13 mouse cellular contexts compared by ENCODE assay signal in genomic region chr8:128087500-128087899, GRCm38 (mm10).
"Had no signal": no experiment of that assay in that cellular context is flagged by ENCODE, and none has a peak within 500 bp of the region (broad histone marks: within the 10 kb centered on the region; RNA-seq: fewer than 3 reads in every experiment).

No protein-coding gene starts in this region.

- ATAC-seq: intestine, postnatal 0 days; liver, embryonic 12.5 days had no signal

- H3K4me2 ChIP-seq: limb, embryonic 15.5 days; liver, embryonic 12.5 days; lung, embryonic 14.5 days had no signal

- H3K36me3 ChIP-seq: limb, embryonic 15.5 days; liver, embryonic 12.5 days had no signal

- H3K4me3 ChIP-seq: limb, embryonic 15.5 days; liver, embryonic 12.5 days had no signal

- H3K9ac ChIP-seq: limb, embryonic 15.5 days; liver, embryonic 12.5 days; lung, embryonic 14.5 days had no signal

- H3K9me3 ChIP-seq: limb, embryonic 15.5 days; liver, embryonic 12.5 days had no signal

- H3K4me1 ChIP-seq: limb, embryonic 15.5 days; liver, embryonic 12.5 days had no signal

- DNase-seq: kidney, adult 8-10 months; kidney, postnatal 25 days; layer of hippocampus, adult 9-11 months; layer of hippocampus, postnatal 36 days; lung, embryonic 14.5 days; lung, postnatal 10 days; lung, postnatal 4 days; right cerebral cortex, adult 18-20 months; right cerebral cortex, postnatal 25 days; thymus, postnatal 36 days had no signal

- H3K27me3 ChIP-seq: limb, embryonic 15.5 days; liver, embryonic 12.5 days had no signal

- H3K27ac ChIP-seq: limb, embryonic 15.5 days; liver, embryonic 12.5 days had no signal
